Mouse (Mus musculus) MEL (cell line): ENCODE data around the gene Hspa1a. TPM values are rescaled to one million over a fixed set of nuclear protein-coding genes. Genes with fewer than 3 reads are reported as not detected.
"Not testable (repeated sequence)": the region's sequence is repeated elsewhere in the genome, so short reads cannot be mapped to it uniquely, and the experiment has no call there.

Experiments used
- DNase-seq: peaks from one replicate; pipeline ENCODE4 v3.0.0; 2011; ENCODE audit warnings: low read depth, low spot score
- H3K27ac ChIP-seq: 2 replicates; pipeline ENCODE4 v1.5.1; 2012; ENCODE audit warnings: low read depth, mild to moderate bottlenecking, control low read depth, low read length, moderate library complexity; ENCODE audit not compliant: control insufficient read depth
- H3K27me3 ChIP-seq, 2 experiments: fragments of 150-350 bp in 1 of 2; sonication (generic) in 1 of 2; 2 replicates each; pipeline ENCODE4 v1.6.1; 2012; ENCODE audit warnings: low read length in 2 of 2, mild to moderate bottlenecking in 2 of 2, improper control_type of control experiment in 1 of 2, moderate library complexity in 1 of 2; ENCODE audit not compliant: insufficient read depth in 2 of 2, control insufficient read depth in 1 of 2
- H3K36me3 ChIP-seq, 2 experiments: 2 replicates each; pipeline ENCODE4 v1.6.1; 2012 to 2014; ENCODE audit warnings: low read length in 2 of 2, improper control_type of control experiment in 1 of 2, inconsistent platforms in 1 of 2, mild to moderate bottlenecking in 1 of 2; ENCODE audit not compliant: insufficient read depth in 2 of 2, control insufficient read depth in 1 of 2
- H3K4me1 ChIP-seq, 2 experiments: fragments of 150-350 bp in 1 of 2; sonication (generic) in 1 of 2; 2 replicates each; pipeline ENCODE4 v1.6.1; 2012; ENCODE audit warnings: low read length in 2 of 2, improper control_type of control experiment in 1 of 2, mild to moderate bottlenecking in 1 of 2; ENCODE audit not compliant: insufficient read depth in 2 of 2, control insufficient read depth in 1 of 2
- H3K4me3 ChIP-seq, 2 experiments: fragments of 150-350 bp in 1 of 2; sonication (generic) in 1 of 2; 2 replicates each; pipeline ENCODE4 v1.5.1; 2012; ENCODE audit warnings: low read depth in 2 of 2, low read length in 2 of 2, mild to moderate bottlenecking in 2 of 2, moderate library complexity in 2 of 2, control low read depth in 1 of 2, improper control_type of control experiment in 1 of 2; ENCODE audit not compliant: control insufficient read depth in 1 of 2, insufficient read depth in 1 of 2
- H3K79me2 ChIP-seq: 2 replicates; pipeline ENCODE4 v1.6.1; 2012; ENCODE audit warnings: mild to moderate bottlenecking, low read length, moderate library complexity; ENCODE audit not compliant: control insufficient read depth, poor library complexity, insufficient read depth
- H3K9ac ChIP-seq: 2 replicates; pipeline ENCODE4 v1.6.1; 2012; ENCODE audit warnings: low read depth, mild to moderate bottlenecking, control low read depth, low read length, moderate library complexity; ENCODE audit not compliant: control insufficient read depth, poor library complexity, severe bottlenecking
- H3K9me3 ChIP-seq: fragments of 150-350 bp; sonication (generic); replicated peaks from 2 replicates; pipeline ENCODE4 v1.6.1; 2012; ENCODE audit warnings: mild to moderate bottlenecking, low read length, improper control_type of control experiment, moderate library complexity; ENCODE audit not compliant: insufficient read depth
- BHLHE40 ChIP-seq: IDR thresholded peaks from 2 replicates; pipeline ENCODE4 v1.6.1; 2012; ENCODE audit warnings: low read depth, mild to moderate bottlenecking, inconsistent platforms, low read length, improper control_type of control experiment, borderline replicate concordance
- CHD2 ChIP-seq: IDR thresholded peaks from 2 replicates; pipeline ENCODE4 v1.6.1; 2011; ENCODE audit warnings: low read length, improper control_type of control experiment
- CTCF ChIP-seq, 3 experiments: IDR thresholded peaks in 2 of 3; conservative IDR thresholded peaks in 1 of 3; 2 replicates each; pipeline ENCODE4 v1.5.1; 2011 to 2012; ENCODE audit warnings: low read length in 3 of 3, low read depth in 2 of 3, mild to moderate bottlenecking in 2 of 3, improper control_type of control experiment in 1 of 3, inconsistent platforms in 1 of 3, mixed read lengths in 1 of 3, moderate library complexity in 1 of 3; ENCODE audit not compliant: control insufficient read depth in 1 of 3, insufficient read depth in 1 of 3, poor library complexity in 1 of 3, severe bottlenecking in 1 of 3
- E2F4 ChIP-seq: IDR thresholded peaks from 2 replicates; pipeline ENCODE4 v1.6.1; 2011; ENCODE audit warnings: low read depth, low read length, improper control_type of control experiment, borderline replicate concordance
- ETS1 ChIP-seq: IDR thresholded peaks from 2 replicates; pipeline ENCODE4 v1.6.1; 2012; ENCODE audit warnings: low read depth, mild to moderate bottlenecking, inconsistent platforms, low read length, improper control_type of control experiment, moderate library complexity
- GABPA ChIP-seq: IDR thresholded peaks from 2 replicates; pipeline ENCODE4 v1.6.1; 2012; ENCODE audit warnings: low read depth, mild to moderate bottlenecking, inconsistent platforms, low read length, improper control_type of control experiment, moderate library complexity
- GATA1 ChIP-seq: IDR thresholded peaks from 2 replicates; pipeline ENCODE4 v1.6.1; 2011; ENCODE audit warnings: low read depth, low read length, improper control_type of control experiment
- MAFK ChIP-seq: IDR thresholded peaks from 2 replicates; pipeline ENCODE4 v1.6.1; 2011; ENCODE audit warnings: low read depth, mild to moderate bottlenecking, low read length, improper control_type of control experiment, borderline replicate concordance
- MAZ ChIP-seq: IDR thresholded peaks from 2 replicates; pipeline ENCODE4 v1.6.1; 2012; ENCODE audit warnings: low read depth, mild to moderate bottlenecking, inconsistent platforms, low read length, improper control_type of control experiment
- MXI1 ChIP-seq: IDR thresholded peaks from 2 replicates; pipeline ENCODE4 v1.6.1; 2011; ENCODE audit warnings: mild to moderate bottlenecking, low read depth, low read length, improper control_type of control experiment
- MYC ChIP-seq: IDR thresholded peaks from 2 replicates; pipeline ENCODE4 v1.6.1; 2011; ENCODE audit warnings: low read depth, mild to moderate bottlenecking, low read length, improper control_type of control experiment, moderate library complexity
- NELFE ChIP-seq: IDR thresholded peaks from 2 replicates; pipeline ENCODE4 v1.6.1; 2011; ENCODE audit warnings: low read depth, low read length, improper control_type of control experiment
- NRF1 ChIP-seq: IDR thresholded peaks from 2 replicates; pipeline ENCODE4 v1.6.1; 2014; ENCODE audit warnings: low read depth, mild to moderate bottlenecking, inconsistent platforms, low read length, improper control_type of control experiment, moderate library complexity; ENCODE audit not compliant: poor library complexity, insufficient read depth, severe bottlenecking
- POLR2A ChIP-seq, 2 experiments: IDR thresholded peaks; 2 replicates each; pipeline ENCODE4 v1.6.1; 2011 to 2012; ENCODE audit warnings: low read length in 2 of 2, mild to moderate bottlenecking in 2 of 2, control low read depth in 1 of 2, improper control_type of control experiment in 1 of 2, low read depth in 1 of 2, moderate library complexity in 1 of 2; ENCODE audit not compliant: control insufficient read depth in 1 of 2, insufficient read depth in 1 of 2, poor library complexity in 1 of 2
- POLR2AphosphoS5 ChIP-seq: IDR thresholded peaks from 2 replicates; pipeline ENCODE4 v1.6.1; 2012; ENCODE audit warnings: low read depth, borderline replicate concordance, mild to moderate bottlenecking, inconsistent platforms, low read length, moderate library complexity, mixed read lengths
- RAD21 ChIP-seq: IDR thresholded peaks from 2 replicates; pipeline ENCODE4 v1.6.1; 2011; ENCODE audit warnings: mild to moderate bottlenecking, low read depth, low read length, improper control_type of control experiment
- RCOR1 ChIP-seq: IDR thresholded peaks from 2 replicates; pipeline ENCODE4 v1.6.1; 2012; ENCODE audit warnings: low read depth, mild to moderate bottlenecking, inconsistent platforms, low read length, improper control_type of control experiment
- SIN3A ChIP-seq: IDR thresholded peaks from 2 replicates; pipeline ENCODE4 v1.6.1; 2012; ENCODE audit warnings: low read length, improper control_type of control experiment, inconsistent platforms
- SMC3 ChIP-seq: IDR thresholded peaks from 2 replicates; pipeline ENCODE4 v1.6.1; 2011; ENCODE audit warnings: low read depth, low read length, improper control_type of control experiment
- ZC3H11A ChIP-seq: IDR thresholded peaks from 2 replicates; pipeline ENCODE4 v1.6.1; 2012; ENCODE audit warnings: low read depth, mild to moderate bottlenecking, inconsistent platforms, low read length, improper control_type of control experiment
- ZMIZ1 ChIP-seq: IDR thresholded peaks from 2 replicates; pipeline ENCODE4 v1.6.1; 2012; ENCODE audit warnings: low read depth, mild to moderate bottlenecking, inconsistent platforms, low read length, improper control_type of control experiment, moderate library complexity
- ZNF384 ChIP-seq: IDR thresholded peaks from 2 replicates; pipeline ENCODE4 v1.6.1; 2012; ENCODE audit warnings: low read depth, mild to moderate bottlenecking, inconsistent platforms, low read length, improper control_type of control experiment
- polyA plus RNA-seq, 2 experiments: library from polyadenylated mRNA; stranded (reverse) in 1 of 2; unstranded in 1 of 2; fragments of >175 nt in 1 of 2; fragments of >200 nt in 1 of 2; gene quantifications; 2 replicates each; pipeline versions ENCODE4 v1.2.1 to v1.2.4; 2012; ENCODE audit warnings: low replicate concordance in 2 of 2, low read depth in 1 of 2; ENCODE audit not compliant: insufficient read length in 2 of 2, insufficient read depth in 1 of 2, missing spikeins in 1 of 2
- total RNA-seq: library from RNA; depleted of rRNA; stranded (reverse); fragments of 300-350 nt; gene quantifications from 2 replicates; pipeline ENCODE4 v1.2.3, GENCODE M21; 2012

Gene Hspa1a
- total and polyA plus RNA-seq, 3 experiments, result not detected

DNA sequence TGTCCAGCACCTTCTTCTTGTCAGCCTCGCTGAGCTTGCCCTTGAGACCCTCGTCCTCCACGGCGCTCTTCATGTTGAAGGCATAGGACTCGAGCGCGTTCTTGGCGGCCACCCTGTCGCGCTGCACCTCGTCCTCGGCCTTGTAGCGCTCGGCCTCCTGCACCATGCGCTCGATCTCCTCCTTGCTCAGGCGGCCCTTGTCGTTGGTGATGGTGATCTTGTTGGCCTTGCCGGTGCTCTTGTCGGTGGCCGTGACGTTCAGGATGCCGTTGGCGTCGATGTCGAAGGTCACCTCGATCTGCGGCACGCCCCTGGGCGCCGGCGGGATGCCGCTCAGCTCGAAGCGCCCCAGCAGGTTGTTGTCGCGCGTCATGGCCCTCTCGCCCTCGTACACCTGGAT lies 14.7 kb downstream of the Hspa1a start:
- H3K4me1 ChIP-seq, H3K9me3 ChIP-seq: not testable (repeated sequence)

GRCm38 (mm10) chr17:34956340-34956739 lies 15.6 kb downstream of the Hspa1a start:
- H3K9ac ChIP-seq, result no peak overlapping the region
- peak; percentile 53 for DNase-seq
- H3K36me3 ChIP-seq, result no peaks in the 10 kb centered on the region
- H3K4me3 ChIP-seq, result no peak overlapping the region
- peaks cover 0 to 3% of the 10 kb centered on the region in 2 experiments; a peak in 1 of 4 replicates for H3K4me1 ChIP-seq
- H3K27ac ChIP-seq, result no peak overlapping the region
- H3K27me3 ChIP-seq, result no peaks in the 10 kb centered on the region
- H3K9me3 ChIP-seq, result no peaks in the 10 kb centered on the region
- TF ChIP-seq RCOR1 (no peak), POLR2AphosphoS5 (no peak), GATA1 (no peak), MAZ (no peak), BHLHE40 (no peak), MAFK (no peak), ZNF384 (peak; percentile 73), CTCF (IDR thresholded peaks at IDR 0.05 in 2 of 3, conservative IDR thresholded peaks at IDR 0.05 in 1 of 3; ENCODE audit: control insufficient read depth in 1 of 3, insufficient read depth in 1 of 3, low read depth in 2 of 3, low read length in 3 of 3, poor library complexity in 1 of 3, severe bottlenecking in 1 of 3) (peak in 1 of 3 experiments; percentile 63; a peak in 3 of 6 replicates), SIN3A (0 out of 2 replicates have a peak, but pooled peaks have one; percentile 24), ZC3H11A (peak; percentile 54), ZMIZ1 (no peak), SMC3 (peak; percentile 70), NRF1 (no peak), CHD2 (no peak), MXI1 (no peak), GABPA (no peak), RAD21 (peak; percentile 74), MYC (no peak), NELFE (no peak), POLR2A (IDR thresholded peaks at IDR 0.05; ENCODE audit: control insufficient read depth in 1 of 2, insufficient read depth in 1 of 2, low read depth in 1 of 2, low read length in 2 of 2, poor library complexity in 1 of 2) (no peak), E2F4 (no peak), ETS1 (no peak)
- H3K79me2 ChIP-seq, result peaks cover 9% of the 10 kb centered on the region

More for the DNA sequence above, 14.7 kb downstream of the Hspa1a start:
- H3K4me3 ChIP-seq, H3K9ac ChIP-seq, H3K36me3 ChIP-seq, H3K27me3 ChIP-seq, H3K79me2 ChIP-seq, H3K27ac ChIP-seq, DNase-seq: not testable (repeated sequence)
